Mouse (Mus musculus): ENCODE measurements around the gene Caln1. TPM values are rescaled to one million over a fixed set of nuclear protein-coding genes. Genes with fewer than 3 reads are reported as not detected.

Gene Caln1
- polyA plus RNA-seq, 1 experiment from 2014 or later: 0.08 TPM

- 61% methylated on average over 2 of the region's 2 CpGs for WGBS
- Histone ChIP-seq H3K9me3 (ENCODE audit: low read depth, low read length) (no peaks in the 10 kb centered on the region), H3K27me3 (ENCODE audit: insufficient read depth, low read length) (no peaks in the 10 kb centered on the region), H3K4me2 (no peak overlapping the region), H3K4me1 (ENCODE audit: insufficient read depth) (no peaks in the 10 kb centered on the region), H3K4me3 (ENCODE audit: low read depth, low read length) (no peak overlapping the region), H3K36me3 (ENCODE audit: insufficient read depth) (no peaks in the 10 kb centered on the region), H3K9ac (no peak overlapping the region), H3K27ac (ENCODE audit: low read depth) (no peak overlapping the region)
- ATAC-seq (ENCODE audit: insufficient read depth) (no peak), DNase-seq (no peak)
- TF ChIP-seq CTCF (IDR thresholded peaks at IDR 0.05; ENCODE audit: low read depth): peak; percentile 38; the same call in 1 of the 2 replicates
Observed at GRCm38 (mm10) chr5:130520527-130520926, 151.3 kb downstream of the Caln1 start.

GRCm38 (mm10) chr5:130527416-130527815, 158.2 kb downstream of the Caln1 start:
- no peak for DNase-seq
- Histone ChIP-seq H3K4me3 (ENCODE audit: low read depth, low read length) (no peak overlapping the region), H3K36me3 (ENCODE audit: insufficient read depth) (no peaks in the 10 kb centered on the region), H3K27me3 (ENCODE audit: insufficient read depth, low read length) (no peaks in the 10 kb centered on the region), H3K27ac (ENCODE audit: low read depth) (no peak overlapping the region), H3K4me1 (ENCODE audit: insufficient read depth) (no peaks in the 10 kb centered on the region), H3K4me2 (no peak overlapping the region), H3K9ac (no peak overlapping the region), H3K9me3 (ENCODE audit: low read depth, low read length) (no peaks in the 10 kb centered on the region)
- no peak for TF ChIP-seq CTCF (IDR thresholded peaks at IDR 0.05; ENCODE audit: low read depth)
- no peak for ATAC-seq (ENCODE audit: insufficient read depth)
- WGBS: 84% methylated on average over 2 of the region's 2 CpGs

- Histone ChIP-seq H3K4me1 (ENCODE audit: insufficient read depth) (no peaks in the 10 kb centered on the region), H3K27me3 (ENCODE audit: insufficient read depth, low read length) (no peaks in the 10 kb centered on the region), H3K27ac (ENCODE audit: low read depth) (no peak overlapping the region), H3K4me2 (no peak overlapping the region), H3K36me3 (ENCODE audit: insufficient read depth) (no peaks in the 10 kb centered on the region), H3K4me3 (ENCODE audit: low read depth, low read length) (no peak overlapping the region), H3K9ac (no peak overlapping the region), H3K9me3 (ENCODE audit: low read depth, low read length) (no peaks in the 10 kb centered on the region)
- TF ChIP-seq CTCF (IDR thresholded peaks at IDR 0.05; ENCODE audit: low read depth): no peak
- no peak for ATAC-seq (ENCODE audit: insufficient read depth)
- WGBS: 89% methylated on average over 5 of the region's 5 CpGs
- no peak for DNase-seq
Observed at GRCm38 (mm10) chr5:130547496-130547895, 178.2 kb downstream of the Caln1 start.

- no peaks in the 10 kb centered on the region for H3K27me3 ChIP-seq (ENCODE audit: insufficient read depth, low read length)
- TF ChIP-seq CTCF (IDR thresholded peaks at IDR 0.05; ENCODE audit: low read depth): no peak
- no peaks in the 10 kb centered on the region for H3K4me1 ChIP-seq (ENCODE audit: insufficient read depth)
- 0 out of 2 replicates have a peak, but pooled peaks cover 3% of the 10 kb centered on the region for H3K9me3 ChIP-seq (ENCODE audit: low read depth, low read length)
- WGBS: 65% methylated on average over 4 of the region's 4 CpGs
- no peaks in the 10 kb centered on the region for H3K36me3 ChIP-seq (ENCODE audit: insufficient read depth)
- H3K9ac ChIP-seq: no peak overlapping the region
- DNase-seq (peak; percentile 50), ATAC-seq (ENCODE audit: insufficient read depth) (no peak)
- no peak overlapping the region for H3K4me3 ChIP-seq (ENCODE audit: low read depth, low read length)
- no peak overlapping the region for H3K27ac ChIP-seq (ENCODE audit: low read depth)
- H3K4me2 ChIP-seq: no peak overlapping the region
Observed at GRCm38 (mm10) chr5:130553916-130554315, 184.7 kb downstream of the Caln1 start.

- H3K36me3 ChIP-seq (ENCODE audit: insufficient read depth): no peaks in the 10 kb centered on the region
- H3K27ac ChIP-seq (ENCODE audit: low read depth): no peak overlapping the region
- peak; percentile 83 for ATAC-seq (ENCODE audit: insufficient read depth)
- H3K9me3 ChIP-seq (ENCODE audit: low read depth, low read length): no peaks in the 10 kb centered on the region
- no peaks in the 10 kb centered on the region for H3K27me3 ChIP-seq (ENCODE audit: insufficient read depth, low read length)
- no peaks in the 10 kb centered on the region for H3K4me1 ChIP-seq (ENCODE audit: insufficient read depth)
- H3K4me2 ChIP-seq: no peak overlapping the region
- no peak overlapping the region for H3K9ac ChIP-seq
- DNase-seq: peak; percentile 82
- H3K4me3 ChIP-seq (ENCODE audit: low read depth, low read length): no peak overlapping the region
- WGBS: 30% methylated on average over 3 of the region's 3 CpGs
- no peak for TF ChIP-seq CTCF (IDR thresholded peaks at IDR 0.05; ENCODE audit: low read depth)
Observed at GRCm38 (mm10) chr5:130563146-130563545, 193.9 kb downstream of the Caln1 start.

GRCm38 (mm10) chr5:130566002-130566401, 196.7 kb downstream of the Caln1 start:
- no peak for TF ChIP-seq CTCF (IDR thresholded peaks at IDR 0.05; ENCODE audit: low read depth)
- Histone ChIP-seq H3K36me3 (ENCODE audit: insufficient read depth) (no peaks in the 10 kb centered on the region), H3K27me3 (ENCODE audit: insufficient read depth, low read length) (no peaks in the 10 kb centered on the region), H3K9ac (no peak overlapping the region), H3K9me3 (ENCODE audit: low read depth, low read length) (no peaks in the 10 kb centered on the region), H3K4me1 (ENCODE audit: insufficient read depth) (no peaks in the 10 kb centered on the region), H3K27ac (ENCODE audit: low read depth) (no peak overlapping the region), H3K4me2 (no peak overlapping the region), H3K4me3 (ENCODE audit: low read depth, low read length) (no peak overlapping the region)
- no peak for ATAC-seq (ENCODE audit: insufficient read depth)
- no peak for DNase-seq
- 86% methylated on average over 3 of the region's 3 CpGs for WGBS

- Histone ChIP-seq H3K4me1 (ENCODE audit: insufficient read depth) (no peaks in the 10 kb centered on the region), H3K9me3 (ENCODE audit: low read depth, low read length) (no peaks in the 10 kb centered on the region), H3K27me3 (ENCODE audit: insufficient read depth, low read length) (no peaks in the 10 kb centered on the region), H3K27ac (ENCODE audit: low read depth) (no peak overlapping the region), H3K4me2 (no peak overlapping the region), H3K9ac (no peak overlapping the region), H3K4me3 (ENCODE audit: low read depth, low read length) (no peak overlapping the region), H3K36me3 (ENCODE audit: insufficient read depth) (no peaks in the 10 kb centered on the region)
- DNase-seq: no peak
- no peak for TF ChIP-seq CTCF (IDR thresholded peaks at IDR 0.05; ENCODE audit: low read depth)
- 67% methylated on average over 2 of the region's 2 CpGs for WGBS
- ATAC-seq (ENCODE audit: insufficient read depth): no peak
Observed at GRCm38 (mm10) chr5:130577581-130577980, 208.3 kb downstream of the Caln1 start.

- DNase-seq (no peak), ATAC-seq (ENCODE audit: insufficient read depth) (no peak)
- Histone ChIP-seq H3K4me2 (no peak overlapping the region), H3K36me3 (ENCODE audit: insufficient read depth) (no peaks in the 10 kb centered on the region), H3K27ac (ENCODE audit: low read depth) (no peak overlapping the region), H3K9me3 (ENCODE audit: low read depth, low read length) (peaks cover 4% of the 10 kb centered on the region; the same call in 1 of the 2 replicates), H3K27me3 (ENCODE audit: insufficient read depth, low read length) (no peaks in the 10 kb centered on the region), H3K9ac (no peak overlapping the region), H3K4me3 (ENCODE audit: low read depth, low read length) (no peak overlapping the region), H3K4me1 (ENCODE audit: insufficient read depth) (no peaks in the 10 kb centered on the region)
- WGBS: 79% methylated on average over 3 of the region's 3 CpGs
- TF ChIP-seq CTCF (IDR thresholded peaks at IDR 0.05; ENCODE audit: low read depth): no peak
Observed at GRCm38 (mm10) chr5:130584042-130584441, 214.8 kb downstream of the Caln1 start.
